Mouse (Mus musculus) MEL (cell line): ENCODE measurements around the gene Safb.

Experiments
- CHD2 ChIP-seq: IDR thresholded peaks from 2 replicates; pipeline ENCODE4 v1.6.1; 2011; ENCODE audit warnings: low read length, improper control_type of control experiment
- CTCF ChIP-seq, 3 experiments: IDR thresholded peaks in 2 of 3; conservative IDR thresholded peaks in 1 of 3; 2 replicates each; pipeline ENCODE4 v1.5.1; 2011 to 2012; ENCODE audit warnings: low read length in 3 of 3, low read depth in 2 of 3, mild to moderate bottlenecking in 2 of 3, improper control_type of control experiment in 1 of 3, inconsistent platforms in 1 of 3, mixed read lengths in 1 of 3, moderate library complexity in 1 of 3; ENCODE audit not compliant: control insufficient read depth in 1 of 3, insufficient read depth in 1 of 3, poor library complexity in 1 of 3, severe bottlenecking in 1 of 3
- EP300 ChIP-seq, 2 experiments: IDR thresholded peaks; 2 replicates each; pipeline ENCODE4 v1.6.1; 2011; ENCODE audit warnings: improper control_type of control experiment in 2 of 2, low read length in 2 of 2, low read depth in 1 of 2, mild to moderate bottlenecking in 1 of 2
- GABPA ChIP-seq: IDR thresholded peaks from 2 replicates; pipeline ENCODE4 v1.6.1; 2012; ENCODE audit warnings: low read depth, mild to moderate bottlenecking, inconsistent platforms, low read length, improper control_type of control experiment, moderate library complexity
- GATA1 ChIP-seq: IDR thresholded peaks from 2 replicates; pipeline ENCODE4 v1.6.1; 2011; ENCODE audit warnings: low read depth, low read length, improper control_type of control experiment
- JUND ChIP-seq: IDR thresholded peaks from 2 replicates; pipeline ENCODE4 v1.6.1; 2011; ENCODE audit warnings: low read depth, mild to moderate bottlenecking, improper control_type of control experiment, low read length
- POLR2AphosphoS2 ChIP-seq: IDR thresholded peaks from 2 replicates; pipeline ENCODE4 v1.6.1; 2011; ENCODE audit warnings: low read length, improper control_type of control experiment
- RCOR1 ChIP-seq: IDR thresholded peaks from 2 replicates; pipeline ENCODE4 v1.6.1; 2012; ENCODE audit warnings: low read depth, mild to moderate bottlenecking, inconsistent platforms, low read length, improper control_type of control experiment
- SMC3 ChIP-seq: IDR thresholded peaks from 2 replicates; pipeline ENCODE4 v1.6.1; 2011; ENCODE audit warnings: low read depth, low read length, improper control_type of control experiment
- UBTF ChIP-seq: IDR thresholded peaks from 2 replicates; pipeline ENCODE4 v1.6.1; 2012; ENCODE audit warnings: low read depth, mild to moderate bottlenecking, inconsistent platforms, low read length, improper control_type of control experiment, moderate library complexity, borderline replicate concordance; ENCODE audit not compliant: insufficient read depth

- no peak for TF ChIP-seq CTCF (IDR thresholded peaks at IDR 0.05 in 2 of 3, conservative IDR thresholded peaks at IDR 0.05 in 1 of 3; ENCODE audit: control insufficient read depth in 1 of 3, insufficient read depth in 1 of 3, low read depth in 2 of 3, low read length in 3 of 3, poor library complexity in 1 of 3, severe bottlenecking in 1 of 3)
- no peak for TF ChIP-seq RCOR1
- TF ChIP-seq EP300 (IDR thresholded peaks at IDR 0.05; ENCODE audit: low read depth in 1 of 2, low read length in 2 of 2): no peak
- no peak for TF ChIP-seq SMC3
- TF ChIP-seq CHD2: no peak
- no peak for TF ChIP-seq GATA1
- no peak for TF ChIP-seq GABPA
- no peak for TF ChIP-seq JUND
- no peak for TF ChIP-seq POLR2AphosphoS2
- TF ChIP-seq UBTF: no peak
Observed at GRCm38 (mm10) chr17:56654771-56655170, 70.1 kb downstream of the Safb start.
